In genomic region chr4:128848961-128849360, GRCm38 (mm10) we compare ENCODE assay signal across 26 mouse cellular contexts. TPM values are rescaled to one million over a fixed set of nuclear protein-coding genes. Genes with fewer than 3 reads are reported as not detected.
A peak's percentile ranks its signal among the peaks of the same experiment; 100 is the strongest.
DNase-seq lines count a peak whose midpoint lies in the region; ATAC-seq lines count a peak whose summit lies in the region.
"Had no signal": no experiment of that assay in that cellular context is flagged by ENCODE, and none has a peak within 500 bp of the region (broad histone marks: within the 10 kb centered on the region; RNA-seq: fewer than 3 reads in every experiment).

No protein-coding gene starts in this region.

- H3K4me1 ChIP-seq in midbrain, embryonic 11.5 days (ENCODE audit: control insufficient read depth, insufficient read depth, low read length) = 0 out of 2 replicates have a peak, but pooled peaks cover 5% of the 10 kb centered on the region
- peaks cover 22% of the 10 kb centered on the region for H3K4me1 ChIP-seq in midbrain, embryonic 10.5 days
- no peaks in the 10 kb centered on the region for H3K4me1 ChIP-seq in heart, embryonic 11.5 days (ENCODE audit: control insufficient read depth, insufficient read depth, low read length)

- H3K9me3 ChIP-seq in midbrain, embryonic 11.5 days (ENCODE audit: control insufficient read depth, low read length) = no peaks in the 10 kb centered on the region
- H3K9me3 ChIP-seq in midbrain, embryonic 10.5 days (replicated peaks) = no peaks in the 10 kb centered on the region
- H3K9me3 ChIP-seq in heart, embryonic 11.5 days (replicated peaks; ENCODE audit: control insufficient read depth, low read length) = no peaks in the 10 kb centered on the region
- H3K9me3 ChIP-seq: forebrain, embryonic 13.5 days; heart, embryonic 12.5 days; hindbrain, embryonic 15.5 days; limb, embryonic 13.5 days; midbrain, embryonic 12.5 days; stomach, embryonic 15.5 days had no signal

- 81% methylated on average over 3 of the region's 3 CpGs for WGBS in midbrain, embryonic 11.5 days
- 88% methylated on average over 3 of the region's 3 CpGs for WGBS in midbrain, embryonic 10.5 days
- WGBS in heart, embryonic 11.5 days (ENCODE audit: insufficient replicate concordance) = 87% methylated on average over 3 of the region's 3 CpGs

- H3K9ac ChIP-seq in midbrain, embryonic 11.5 days (ENCODE audit: low read length) = no peak overlapping the region
- no peak overlapping the region for H3K9ac ChIP-seq in heart, embryonic 11.5 days (ENCODE audit: low read depth, low read length)
- H3K9ac ChIP-seq: forebrain, embryonic 13.5 days; heart, embryonic 12.5 days; hindbrain, embryonic 15.5 days; liver, embryonic 14.5 days; lung, embryonic 14.5 days; midbrain, embryonic 12.5 days; stomach, embryonic 15.5 days had no signal

- ATAC-seq in CD4-positive, CD25-positive, alpha-beta regulatory T cell, adult 4 months = no peak
- ATAC-seq in midbrain, embryonic 11.5 days (ENCODE audit: low FRiP score) = no peak
- peak; percentile 76 for ATAC-seq in megakaryocyte progenitor cell, adult 5-6 weeks (replicated peaks; ENCODE audit: poor library complexity)
- ATAC-seq in heart, embryonic 11.5 days (replicated peaks; ENCODE audit: insufficient number of reproducible peaks, low FRiP score, low TSS enrichment) = no peak
- ATAC-seq: forebrain, embryonic 13.5 days had no signal

- no peak overlapping the region for H3K4me3 ChIP-seq in midbrain, embryonic 11.5 days (ENCODE audit: low read depth, low read length)
- H3K4me3 ChIP-seq in midbrain, embryonic 10.5 days = no peak overlapping the region
- no peak overlapping the region for H3K4me3 ChIP-seq in heart, embryonic 11.5 days (ENCODE audit: low read depth, low read length)
- H3K4me3 ChIP-seq: forebrain, embryonic 13.5 days; heart, embryonic 12.5 days; hindbrain, embryonic 15.5 days; limb, embryonic 13.5 days; midbrain, embryonic 12.5 days; stomach, embryonic 15.5 days had no signal

- DNase-seq in CD4-positive, CD25-positive, alpha-beta regulatory T cell, adult 2 months (ENCODE audit: low read depth, low spot score) = peak; percentile 22
- DNase-seq in midbrain, embryonic 11.5 days (ENCODE audit: low spot score, missing footprints) = peak; percentile 4
- no peak for DNase-seq in midbrain, embryonic 10.5 days (ENCODE audit: low spot score)
- DNase-seq in right cerebral cortex, postnatal 10 days (ENCODE audit: low spot score in 2 of 2) = no peak
- DNase-seq in natural killer cell, adult 2 months (ENCODE audit: low spot score in 2 of 2) = no peak
- DNase-seq: adrenal gland, adult 2 months; cerebellum, adult 8-10 months; cerebellum, postnatal 25 days; gastrocnemius, postnatal 25 days; heart, adult 18-20 months; heart, postnatal 4 days; kidney, adult 2 months; kidney, postnatal 4 days; lung, embryonic 14.5 days; right cerebral cortex, postnatal 14 days; thymus, postnatal 25 days had no signal

- H3K4me2 ChIP-seq in midbrain, embryonic 11.5 days = no peak overlapping the region
- H3K4me2 ChIP-seq in heart, embryonic 11.5 days = no peak overlapping the region
- H3K4me2 ChIP-seq: forebrain, embryonic 13.5 days; heart, embryonic 12.5 days; hindbrain, embryonic 15.5 days; limb, embryonic 13.5 days; lung, embryonic 14.5 days; midbrain, embryonic 12.5 days; stomach, embryonic 15.5 days had no signal

- H3K27ac ChIP-seq in midbrain, embryonic 11.5 days (ENCODE audit: low read depth, low read length) = no peak overlapping the region
- H3K27ac ChIP-seq in midbrain, embryonic 10.5 days (replicated peaks) = no peak overlapping the region
- H3K27ac ChIP-seq in heart, embryonic 11.5 days (ENCODE audit: low read depth, low read length) = no peak overlapping the region
- H3K27ac ChIP-seq: forebrain, embryonic 13.5 days; hindbrain, embryonic 15.5 days; limb, embryonic 13.5 days; liver, embryonic 14.5 days; midbrain, embryonic 12.5 days; stomach, embryonic 15.5 days had no signal

- H3K27me3 ChIP-seq in midbrain, embryonic 11.5 days (ENCODE audit: control insufficient read depth, insufficient read depth, low read length) = no peaks in the 10 kb centered on the region
- H3K27me3 ChIP-seq in midbrain, embryonic 10.5 days (ENCODE audit: low read depth, poor library complexity, severe bottlenecking) = no peaks in the 10 kb centered on the region
- no peaks in the 10 kb centered on the region for H3K27me3 ChIP-seq in heart, embryonic 11.5 days (ENCODE audit: control insufficient read depth, insufficient read depth, low read length)
- H3K27me3 ChIP-seq: forebrain, embryonic 13.5 days; heart, embryonic 12.5 days; hindbrain, embryonic 15.5 days; limb, embryonic 13.5 days; midbrain, embryonic 12.5 days; stomach, embryonic 15.5 days had no signal

- H3K36me3 ChIP-seq in midbrain, embryonic 11.5 days (ENCODE audit: control insufficient read depth, insufficient read depth, low read length) = no peaks in the 10 kb centered on the region
- H3K36me3 ChIP-seq in midbrain, embryonic 10.5 days = no peaks in the 10 kb centered on the region
- no peaks in the 10 kb centered on the region for H3K36me3 ChIP-seq in heart, embryonic 11.5 days (ENCODE audit: control insufficient read depth, insufficient read depth, low read length)
- H3K36me3 ChIP-seq: heart, embryonic 12.5 days; hindbrain, embryonic 15.5 days; limb, embryonic 13.5 days; midbrain, embryonic 12.5 days; stomach, embryonic 15.5 days had no signal

RNA-seq across cellular contexts. Expression of gene Trim62, which starts 34.4 kb away (rescaled TPM):
- 1 to 10 TPM; 1.3 to 1.6 TPM for polyA plus RNA-seq in CD4-positive, CD25-positive, alpha-beta regulatory T cell, adult 4 months (2017; shearing (Covaris generic))
- polyA plus RNA-seq in midbrain, embryonic 11.5 days (2014; fragmentation: Nextera tagmentation; extraction: Ambion mirVana) = 8.3 and 10.3 TPM in 2 replicates
- polyA plus RNA-seq in midbrain, embryonic 10.5 days (2016; fragmentation: Nextera tagmentation; extraction: Ambion mirVana) = 7.6 and 10.0 TPM in 2 replicates
- 0.62 and 0.66 TPM in 2 replicates for total RNA-seq in megakaryocyte progenitor cell, adult 5-6 weeks (2015)
- total RNA-seq in megakaryocyte progenitor cell, adult 5-6 weeks (2017) = 0.33 and 0.41 TPM in 2 replicates
- polyA plus RNA-seq in heart, embryonic 11.5 days (2014; fragmentation: Nextera tagmentation; extraction: Ambion mirVana) = 4.4 and 6.2 TPM in 2 replicates

RNA-seq across cellular contexts. Expression of gene Zfp362, which starts 43.1 kb away (rescaled TPM):
- polyA plus RNA-seq in CD4-positive, CD25-positive, alpha-beta regulatory T cell, adult 4 months (2017; shearing (Covaris generic)) = 1 to 10 TPM; 8.3 to 8.4 TPM
- 30.1 and 31.7 TPM in 2 replicates for polyA plus RNA-seq in midbrain, embryonic 11.5 days (2014; fragmentation: Nextera tagmentation; extraction: Ambion mirVana)
- polyA plus RNA-seq in midbrain, embryonic 10.5 days (2016; fragmentation: Nextera tagmentation; extraction: Ambion mirVana) = 36.5 and 37.9 TPM in 2 replicates
- 20.5 and 22.2 TPM in 2 replicates for total RNA-seq in megakaryocyte progenitor cell, adult 5-6 weeks (2015)
- total RNA-seq in megakaryocyte progenitor cell, adult 5-6 weeks (2017) = 4.7 and 5.7 TPM in 2 replicates
- 21.0 and 21.3 TPM in 2 replicates for polyA plus RNA-seq in heart, embryonic 11.5 days (2014; fragmentation: Nextera tagmentation; extraction: Ambion mirVana)

Comparison
In these comparisons a context has a peak if more than half of its experiments do, and no peak if none do; other contexts are left out.
1. DNase-seq: peak in CD4-positive, CD25-positive, alpha-beta regulatory T cell, adult 2 months (single experiment) and midbrain, embryonic 11.5 days (single experiment); none in midbrain, embryonic 10.5 days (single experiment), right cerebral cortex, postnatal 10 days (0 of 2) and natural killer cell, adult 2 months (0 of 2).